Mouse (Mus musculus): ENCODE results near the gene Slc35d2. TPM values are rescaled to one million over a fixed set of nuclear protein-coding genes. Genes with fewer than 3 reads are reported as not detected.
A peak's percentile ranks its signal among the peaks of the same experiment; 100 is the strongest.

The Slc35d2 gene
- total RNA-seq, 2 experiments from 2014 or later = 0.50 to 0.66 TPM

DNA sequence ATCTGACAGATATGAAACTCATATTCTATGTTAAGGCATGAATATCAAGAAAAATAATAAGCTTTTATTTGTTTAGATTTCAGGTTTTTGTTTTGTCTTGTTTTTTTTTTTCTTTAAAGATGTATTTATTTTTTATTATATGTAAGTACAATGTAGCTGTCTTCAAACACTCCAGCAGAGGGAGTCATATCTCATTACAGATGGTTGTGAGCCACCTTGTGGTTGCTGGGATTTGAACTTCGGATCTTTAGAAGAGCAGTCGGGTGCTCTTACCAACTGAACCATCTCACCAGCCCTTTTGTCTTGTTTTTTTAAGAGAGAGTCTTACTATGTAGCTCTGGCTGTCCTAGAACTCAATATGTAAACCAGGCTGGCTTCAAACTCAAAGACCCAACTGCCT lies 11.7 kb downstream of the Slc35d2 start:
- DNase-seq (ENCODE audit: low spot score) = no peak

DNA sequence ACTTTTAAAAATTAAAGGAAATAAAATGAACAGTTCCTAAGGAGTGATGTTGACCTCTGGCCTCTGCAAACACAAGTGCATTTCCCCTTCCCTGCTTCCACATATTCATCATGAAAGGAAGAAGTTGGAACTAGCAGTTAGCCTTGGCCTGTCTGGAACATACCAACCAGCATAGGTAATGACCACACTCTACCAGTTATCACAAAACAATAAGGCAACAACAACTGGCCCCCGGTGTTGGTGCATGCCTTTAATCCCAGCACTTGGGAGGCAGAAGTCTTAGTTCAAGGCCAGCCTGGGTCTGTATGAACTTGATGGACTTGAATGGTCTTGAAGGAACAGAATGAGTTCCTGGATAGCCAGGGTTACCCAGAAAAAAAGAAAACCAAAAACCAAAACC lies 18.7 kb downstream of the Slc35d2 start:
- no peak for DNase-seq (ENCODE audit: low spot score)

DNA sequence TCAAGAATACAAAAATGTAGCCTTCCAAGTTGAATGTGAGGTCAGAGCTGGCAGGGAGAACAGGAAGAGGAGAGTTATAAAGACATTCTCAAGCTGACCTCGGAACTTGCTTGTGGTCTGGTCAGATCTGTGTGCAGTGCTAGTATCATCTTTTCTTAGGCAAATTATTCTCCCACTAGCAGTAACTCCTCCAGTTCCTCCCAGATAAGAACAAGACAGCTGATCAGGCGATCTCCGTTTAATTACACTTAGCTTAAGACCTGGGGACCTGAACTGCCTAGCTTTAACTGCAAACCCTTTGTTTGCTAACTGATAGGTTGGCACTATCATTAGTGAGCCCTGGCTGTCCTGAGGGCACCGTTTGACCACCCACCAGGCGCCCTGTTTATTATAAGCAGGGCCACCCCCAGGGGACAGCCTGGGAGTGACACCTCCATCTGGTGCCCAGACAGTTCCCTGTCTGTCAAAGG lies 20.8 kb downstream of the Slc35d2 start:
- DNase-seq (ENCODE audit: low spot score) = no peak

DNA sequence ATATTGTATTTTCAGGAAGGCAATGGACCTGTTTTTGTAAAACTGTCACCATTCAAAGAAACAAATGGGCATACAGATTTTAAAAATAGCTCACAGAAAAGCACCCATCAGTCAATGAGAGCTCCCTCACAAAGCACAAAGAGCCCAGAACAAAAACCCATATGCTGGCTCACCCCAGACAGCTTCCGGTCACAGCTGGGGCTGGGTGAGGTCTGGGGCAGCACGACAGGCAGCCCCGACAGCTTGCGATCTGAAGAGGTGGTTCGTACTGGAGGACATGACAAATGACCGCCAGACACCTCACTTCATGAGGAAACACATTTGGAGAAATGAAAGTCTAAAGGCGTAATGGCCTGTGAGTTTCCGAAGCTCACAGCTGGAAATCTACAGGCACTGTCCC lies 21.6 kb downstream of the Slc35d2 start:
- DNase-seq (ENCODE audit: low spot score) = no peak

DNA sequence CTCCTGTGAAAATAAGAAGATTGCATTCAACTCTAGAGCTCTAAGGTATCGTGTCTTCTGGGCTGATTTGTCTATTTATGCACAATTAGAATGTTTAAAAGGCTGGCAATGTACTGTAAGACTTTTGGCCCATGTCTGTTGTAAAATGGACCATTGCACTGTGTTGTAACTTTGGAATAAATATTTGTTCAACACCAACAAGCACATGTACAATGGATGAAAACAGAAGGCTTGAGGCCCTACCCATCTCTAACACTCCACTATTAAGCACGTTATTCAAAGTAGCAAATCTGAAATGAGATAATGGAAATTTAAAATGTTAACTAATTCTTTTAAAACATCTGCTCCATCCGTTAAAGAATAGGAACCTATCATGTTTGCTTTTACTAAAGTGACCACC lies 22.1 kb downstream of the Slc35d2 start:
- DNase-seq (ENCODE audit: low spot score) = no peak

DNA sequence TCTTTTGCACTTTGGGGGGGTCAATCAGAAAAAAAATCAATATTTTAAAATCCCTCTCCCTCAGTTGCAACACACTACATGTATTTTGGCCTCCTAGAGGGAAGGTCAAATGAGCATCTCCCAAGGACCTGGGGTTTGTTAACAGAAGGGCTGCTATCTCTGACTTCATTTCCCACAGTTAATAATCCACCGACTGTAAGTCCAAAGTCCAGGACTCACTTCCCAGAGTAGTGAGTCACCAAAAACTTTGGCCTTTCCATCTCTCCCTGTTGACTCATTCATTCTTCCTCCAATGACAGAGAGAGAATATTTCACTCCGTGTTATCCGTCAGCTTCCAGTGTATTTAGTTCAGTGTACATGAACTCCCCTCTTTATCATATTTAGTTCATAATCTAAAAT lies 23.5 kb downstream of the Slc35d2 start:
- DNase-seq (ENCODE audit: low spot score) = no peak

DNA sequence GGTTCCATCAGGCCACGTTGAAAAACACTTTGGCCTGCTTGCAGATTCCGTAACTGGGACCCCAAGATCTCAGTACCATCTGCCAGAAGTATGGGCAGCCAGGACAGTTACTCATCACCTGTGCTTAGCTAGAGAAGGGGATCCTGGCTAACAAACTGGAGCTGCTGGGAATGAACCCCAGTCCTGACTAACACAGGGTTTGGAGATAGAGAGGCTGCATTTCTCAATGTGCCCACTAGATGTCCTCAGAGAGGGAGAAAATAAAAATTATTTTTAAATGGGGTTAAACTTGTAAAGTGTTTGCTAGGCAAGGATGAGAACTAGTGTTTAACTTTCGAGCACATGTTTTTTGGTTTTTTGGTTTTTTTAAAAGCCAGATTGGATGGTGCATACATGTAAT lies 29.0 kb downstream of the Slc35d2 start:
- peak; percentile 30 for DNase-seq (ENCODE audit: low spot score)

DNA sequence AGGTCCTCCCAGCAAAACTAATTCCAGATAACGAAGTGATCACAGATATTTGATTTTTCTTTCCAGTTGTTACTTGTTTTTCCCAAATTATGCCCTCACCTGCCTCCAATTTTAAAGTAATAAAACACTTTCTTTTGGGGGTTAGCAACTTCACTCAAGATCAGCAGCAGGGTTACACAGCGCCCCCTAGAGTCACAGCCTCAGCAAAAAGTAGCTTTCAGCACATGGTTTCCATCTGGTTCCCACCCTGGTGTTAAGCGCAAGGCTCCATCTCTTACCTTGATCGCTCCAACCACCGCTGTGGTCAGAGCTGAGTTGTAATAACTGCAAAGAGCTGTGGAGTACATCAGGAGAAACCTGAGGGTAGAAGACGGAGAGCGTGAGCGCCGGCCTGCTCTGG lies 30.2 kb downstream of the Slc35d2 start:
- DNase-seq (ENCODE audit: low spot score) = peak; percentile 7

DNA sequence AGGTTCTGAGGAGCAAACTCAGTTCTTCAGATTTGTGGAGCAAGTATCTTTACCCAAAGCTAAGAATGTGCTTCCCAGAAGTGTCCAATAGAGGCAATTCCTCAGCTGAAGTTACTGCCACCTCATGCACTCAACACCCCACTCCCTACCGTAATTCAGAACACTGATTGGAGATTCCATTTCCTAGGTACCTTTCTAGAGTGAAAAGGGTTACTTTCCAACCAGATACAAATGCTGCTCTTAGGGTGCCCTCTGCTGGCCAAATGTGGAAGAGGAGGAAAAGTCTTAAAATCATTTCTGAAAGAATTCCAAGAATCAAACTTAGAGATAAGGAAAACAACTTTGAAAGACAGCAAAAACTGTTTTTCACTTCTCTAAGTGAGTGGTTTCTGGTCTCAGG lies 35.8 kb downstream of the Slc35d2 start:
- peak; percentile 41 for DNase-seq (ENCODE audit: low spot score)

DNA sequence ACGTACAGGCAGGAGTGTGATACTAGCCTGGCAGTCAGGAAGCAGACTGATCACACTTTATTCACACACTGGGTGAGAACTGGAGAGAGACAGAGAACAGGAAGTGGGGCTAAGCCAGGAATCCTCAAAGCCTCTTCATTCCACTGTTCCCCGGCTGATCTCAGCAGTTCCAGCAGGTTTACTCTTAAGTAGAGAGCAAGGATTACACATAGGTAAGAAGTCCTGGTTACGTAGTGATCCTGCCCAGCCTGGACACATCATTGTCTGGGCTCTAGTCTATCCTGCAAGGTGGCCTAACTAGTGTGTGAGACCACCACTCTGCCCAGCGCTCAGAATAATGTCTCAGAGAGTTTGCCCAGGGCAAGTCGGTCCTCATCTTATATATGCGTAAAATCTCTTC lies 36.4 kb downstream of the Slc35d2 start:
- DNase-seq (ENCODE audit: low spot score) = no peak

DNA sequence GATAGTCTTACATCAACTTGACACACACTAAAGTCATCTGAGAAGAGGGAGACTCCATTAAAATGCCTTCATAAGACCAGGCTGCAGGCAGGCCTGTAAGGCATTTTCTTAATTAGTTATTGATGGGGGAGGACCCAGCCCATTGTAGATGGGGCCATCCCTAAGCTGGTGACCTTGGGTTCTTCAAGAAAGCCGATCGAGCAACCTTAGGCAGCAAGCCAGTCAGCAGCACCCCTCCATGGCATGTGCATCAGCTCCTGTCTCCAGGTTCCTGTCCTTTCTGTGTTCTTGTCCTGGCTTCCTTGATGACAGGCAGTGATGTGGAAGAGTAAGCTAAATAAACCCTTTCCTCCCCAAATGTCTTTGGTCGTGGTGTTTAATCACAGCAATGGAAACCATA lies 37.0 kb downstream of the Slc35d2 start:
- DNase-seq (ENCODE audit: low spot score) = no peak

DNA sequence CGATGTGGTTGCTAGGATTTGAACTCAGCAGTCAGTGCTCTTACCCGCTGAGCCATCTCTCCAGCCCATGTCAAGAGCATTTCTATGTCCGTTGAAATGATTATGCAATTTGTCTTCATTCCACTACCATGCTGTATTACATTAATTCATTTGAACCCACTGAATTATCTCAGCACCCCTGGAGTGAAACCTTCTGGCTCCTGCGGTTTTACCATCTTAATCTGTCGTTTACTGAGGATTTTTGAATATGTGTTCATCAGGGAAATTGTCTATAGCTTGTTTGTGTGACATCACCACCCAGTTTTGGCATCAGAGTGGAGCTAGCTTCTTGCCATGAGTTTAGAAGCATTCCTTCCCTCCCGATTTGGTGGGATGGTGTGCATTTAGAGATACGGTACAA lies 38.2 kb downstream of the Slc35d2 start:
- DNase-seq (ENCODE audit: low spot score) = no peak

DNA sequence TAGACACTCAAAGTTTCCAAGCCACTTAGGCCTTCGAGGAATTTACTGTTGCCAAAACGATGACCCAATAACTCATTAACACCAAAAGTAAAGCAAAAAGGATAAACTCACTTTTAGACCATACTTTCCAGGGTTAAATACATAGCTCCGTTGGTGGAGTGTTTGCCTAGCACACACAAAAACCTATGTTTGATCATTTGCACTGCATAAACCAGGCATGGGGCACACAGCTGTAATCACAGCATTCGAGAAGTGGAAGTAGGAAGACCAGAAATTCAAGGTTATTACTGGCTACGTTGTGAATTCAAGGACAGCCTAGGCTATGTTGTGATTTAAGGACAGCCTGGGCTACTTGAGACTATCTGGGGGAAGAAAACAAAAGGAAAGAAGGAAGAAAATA lies 38.9 kb downstream of the Slc35d2 start:
- no peak for DNase-seq (ENCODE audit: low spot score)

DNA sequence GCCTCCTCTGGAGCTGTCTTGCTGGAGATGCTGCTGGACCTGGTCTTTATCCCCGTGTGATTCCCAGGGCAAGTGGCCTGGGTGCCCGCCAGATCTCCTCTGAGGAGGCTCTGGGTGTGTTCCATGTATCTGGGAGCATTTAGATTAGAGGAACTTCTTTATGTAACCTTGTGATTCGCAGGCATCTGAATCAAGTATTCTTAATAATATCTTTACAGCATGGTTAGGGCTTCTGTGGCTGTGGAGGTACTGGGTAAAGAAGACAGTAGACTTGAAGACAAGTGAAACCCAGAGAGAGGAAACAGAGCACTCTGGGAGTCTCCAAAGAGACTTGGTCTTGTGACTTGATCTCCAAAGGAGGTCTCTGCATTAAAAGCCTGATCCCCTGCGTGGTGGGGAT lies 40.0 kb downstream of the Slc35d2 start, which contains the start of gene Hsd17b3:
Gene Hsd17b3, minus strand, starts transcription at position 101 of the 400 bp plus-strand sequence.
- DNase-seq (ENCODE audit: low spot score) = no peak

DNA sequence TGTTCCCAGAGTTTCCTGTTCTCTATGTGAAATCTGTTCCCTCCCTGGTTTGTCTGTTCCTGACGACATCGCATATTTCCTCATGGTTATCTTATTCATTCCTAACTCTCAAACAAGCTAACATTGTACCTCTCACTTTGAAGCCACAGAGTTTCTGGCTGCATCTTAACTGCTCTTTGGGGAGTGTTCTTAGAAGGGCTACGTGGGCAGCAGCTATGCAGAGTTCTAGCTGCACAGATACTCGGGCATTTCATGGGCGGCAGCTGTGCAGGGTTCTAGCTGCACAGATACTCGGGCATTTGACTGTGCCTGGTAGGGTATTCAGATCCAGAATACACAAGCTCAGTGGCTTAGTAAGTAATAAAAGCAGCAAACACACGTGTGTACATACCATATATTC lies 41.1 kb downstream of the Slc35d2 start:
- no peak for DNase-seq (ENCODE audit: low spot score)

DNA sequence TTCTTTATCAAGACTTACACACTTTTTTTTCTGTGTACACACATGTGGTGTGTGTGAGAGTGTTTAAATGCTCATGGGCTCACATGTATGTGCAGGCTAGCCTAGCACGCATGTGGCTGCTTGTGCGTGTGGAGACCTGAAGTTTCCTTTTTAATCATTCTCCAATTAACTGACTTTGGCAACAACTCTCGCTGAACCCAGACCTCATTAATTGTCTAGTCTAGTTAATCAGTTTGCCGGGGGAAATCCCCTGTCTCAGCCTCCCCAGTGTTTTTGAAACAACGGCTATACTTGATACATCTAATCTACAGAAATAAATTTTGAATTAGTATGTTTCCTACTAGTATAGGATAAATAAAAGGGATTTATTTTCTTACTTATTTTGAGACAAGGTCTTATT lies 43.1 kb downstream of the Slc35d2 start:
- DNase-seq (ENCODE audit: low spot score) = no peak

DNA sequence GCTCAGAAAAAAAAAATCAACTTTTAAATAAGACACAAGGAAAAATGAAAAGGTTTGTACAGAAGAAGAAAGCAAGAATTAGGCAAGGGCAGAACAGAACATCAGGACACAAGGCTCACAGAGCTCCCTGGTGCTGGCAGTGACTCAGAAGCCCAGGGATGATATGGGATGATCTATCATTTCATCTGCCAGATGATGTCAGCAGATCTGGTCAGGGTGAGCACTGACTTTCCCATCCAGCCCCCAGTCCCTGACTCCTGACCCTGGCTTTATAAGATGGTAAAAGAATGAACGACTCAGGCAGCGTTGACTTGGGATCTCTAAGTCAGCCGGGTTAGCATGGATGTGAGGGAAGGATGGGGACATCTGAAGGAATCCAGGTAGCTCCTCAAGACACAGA lies 45.8 kb downstream of the Slc35d2 start:
- no peak for DNase-seq (ENCODE audit: low spot score)

DNA sequence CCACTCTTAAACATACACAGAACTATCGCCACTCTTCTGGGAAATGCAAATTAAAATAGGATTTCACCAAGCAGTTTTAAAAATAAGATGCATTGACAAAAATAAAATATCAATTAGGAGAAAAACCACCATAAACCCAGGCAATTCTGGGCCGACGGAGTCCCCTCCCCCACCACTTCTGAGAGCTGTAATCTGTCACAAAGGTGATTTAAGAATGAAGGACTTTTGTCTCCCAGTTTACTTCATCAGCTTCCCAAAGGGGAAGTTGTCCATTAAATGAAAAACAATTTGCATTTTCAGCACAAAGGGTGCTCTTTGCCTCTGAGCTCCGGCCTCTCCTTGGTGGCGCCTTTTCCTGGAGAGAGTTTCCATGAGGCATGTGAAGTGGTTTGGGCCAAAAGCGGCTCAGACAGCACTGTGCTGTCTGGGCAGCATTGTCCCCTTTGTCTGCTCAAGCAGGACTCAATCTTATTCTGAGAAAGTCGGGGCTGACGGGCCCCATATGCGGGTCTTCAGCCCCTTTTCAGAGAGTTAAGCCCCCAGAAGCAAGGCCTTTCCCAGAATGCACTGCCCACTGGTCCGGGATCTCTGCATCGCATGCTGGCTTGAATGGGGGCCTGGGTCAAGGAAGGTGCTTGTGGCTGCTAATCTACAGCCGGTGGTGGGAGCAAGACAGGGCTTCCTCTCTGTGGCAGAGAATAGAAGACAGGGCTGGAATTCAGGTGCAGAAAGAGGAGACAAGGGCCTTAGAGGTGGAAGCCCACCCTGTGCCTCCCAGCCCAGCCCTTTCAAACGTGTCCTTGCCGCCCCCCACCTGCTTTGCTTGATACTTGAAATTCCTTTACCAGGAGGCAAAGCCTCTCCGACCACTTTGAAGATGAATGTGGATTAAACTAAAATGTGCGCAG lies 47.9 kb downstream of the Slc35d2 start:
- DNase-seq (ENCODE audit: low spot score) = no peak

DNA sequence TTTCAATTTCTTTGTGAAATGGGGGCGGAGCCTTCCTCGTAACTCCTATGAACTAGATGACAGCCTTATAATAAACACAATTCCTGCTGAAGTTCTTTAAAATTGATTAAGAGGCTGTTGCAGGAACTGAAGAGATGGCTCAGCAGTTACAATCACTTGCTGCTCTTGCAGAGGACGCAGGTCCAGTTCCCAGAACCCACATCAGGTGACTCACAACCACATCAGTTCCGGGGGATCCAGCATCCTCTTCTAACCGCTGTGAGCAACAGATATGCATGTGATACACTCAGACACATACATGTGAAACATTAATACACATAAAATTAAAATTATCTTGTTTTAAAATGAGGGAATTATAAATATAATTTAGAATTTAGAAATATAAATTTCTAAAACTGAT lies 51.6 kb downstream of the Slc35d2 start:
- no peak for DNase-seq (ENCODE audit: low spot score)

DNA sequence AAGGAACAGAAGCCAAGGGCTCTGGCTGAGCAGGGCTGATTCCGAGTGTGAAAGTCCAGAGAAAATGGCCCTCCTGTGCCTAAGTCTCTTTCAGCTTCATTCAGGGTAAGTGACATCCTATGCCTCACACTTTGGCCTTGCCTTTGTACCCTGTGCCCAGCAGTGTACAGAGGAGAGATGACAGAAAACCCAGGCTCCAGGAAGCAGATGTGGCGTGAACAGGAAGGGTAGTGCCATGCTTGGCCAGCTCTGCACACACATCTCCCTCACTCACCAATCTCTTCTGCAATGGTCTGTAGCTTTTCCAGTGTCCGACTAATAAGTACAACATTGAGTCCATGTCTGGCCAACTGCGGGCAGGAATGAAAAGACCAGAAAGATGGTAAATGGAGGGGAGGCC lies 53.1 kb downstream of the Slc35d2 start:
- no peak for DNase-seq (ENCODE audit: low spot score)

DNA sequence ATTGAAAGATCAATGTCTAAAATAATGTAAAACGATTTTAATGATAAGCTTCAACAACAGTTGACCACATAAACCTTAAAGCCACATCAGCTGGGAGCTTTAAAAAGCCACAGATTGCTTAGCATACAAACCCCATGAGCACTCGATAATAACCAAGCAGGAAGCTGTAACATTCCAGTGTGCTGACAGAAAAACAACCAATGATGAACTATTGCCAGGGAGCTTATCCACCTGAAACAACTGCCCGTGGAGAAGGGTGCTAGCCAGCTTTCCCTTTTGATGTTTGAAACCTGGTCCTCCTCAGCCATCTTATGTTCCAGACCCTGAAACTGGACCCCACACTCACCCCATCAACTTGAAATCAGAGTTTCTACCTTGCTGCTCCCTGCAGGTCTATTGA lies 62.5 kb downstream of the Slc35d2 start:
- DNase-seq (ENCODE audit: low spot score) = no peak

DNA sequence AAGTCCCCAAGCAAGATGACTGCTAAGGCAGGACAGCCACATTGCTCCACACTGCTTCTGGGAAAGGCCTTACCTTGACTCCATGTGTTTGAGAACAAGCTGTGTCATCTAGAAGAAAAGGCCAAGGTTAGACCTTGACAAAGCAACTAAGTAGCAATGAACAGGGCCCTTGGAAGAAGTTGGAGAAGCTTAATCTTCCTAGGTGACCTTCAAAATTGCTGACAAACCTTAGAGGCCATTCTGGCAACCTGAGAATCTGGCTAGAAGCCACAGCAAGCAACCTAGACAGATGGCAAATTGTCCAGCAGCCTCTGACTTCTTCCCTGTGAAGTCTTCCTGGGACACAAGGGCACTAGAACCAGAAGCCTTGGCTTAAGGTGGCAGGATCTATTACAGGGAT lies 64.9 kb downstream of the Slc35d2 start:
- DNase-seq (ENCODE audit: low spot score) = no peak

DNA sequence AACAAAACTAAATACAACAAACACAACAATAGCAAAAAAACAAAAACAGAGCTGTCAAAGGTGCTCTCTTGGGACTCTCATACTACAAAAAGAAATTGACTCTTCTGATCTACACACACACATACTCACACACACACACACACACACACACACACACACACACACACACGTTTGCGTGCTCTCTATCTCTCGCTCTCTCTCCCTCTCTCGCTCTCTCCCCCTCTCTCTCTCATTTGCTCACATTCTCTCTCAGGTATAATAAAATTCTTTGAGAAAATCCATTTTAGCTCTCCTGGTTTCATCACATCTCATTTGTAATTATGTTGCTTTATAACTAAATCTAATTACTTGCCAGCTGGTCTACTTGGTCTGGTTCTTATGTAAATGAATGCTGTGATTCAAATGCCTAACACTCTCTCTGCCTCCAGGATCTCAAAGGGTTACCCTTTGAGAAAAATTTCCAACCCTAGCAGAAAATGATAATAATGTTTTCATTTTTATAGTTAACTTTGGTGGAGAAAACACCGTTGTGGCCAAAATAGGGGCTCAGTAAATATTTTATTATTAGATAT lies 68.1 kb downstream of the Slc35d2 start:
- DNase-seq (ENCODE audit: low spot score) = no peak

All from gastrocnemius, adult 18-20 months (tissue).